Mouse (Mus musculus) adrenal gland, adult 18-20 months (tissue): ENCODE measurements around the gene Tmem150c. TPM values are rescaled to one million over a fixed set of nuclear protein-coding genes. Genes with fewer than 3 reads are reported as not detected.

Experiments used
- DNase-seq, 2 experiments: peaks; one replicate each; pipeline ENCODE4 v3.0.0; 2021 to 2022; ENCODE audit warnings: low spot score in 2 of 2
- total RNA-seq, 2 experiments: library from RNA; stranded (reverse); gene quantifications; 1 replicate in 1 of 2; 2 replicates in 1 of 2; pipeline ENCODE4 v1.2.3; 2021

Gene Tmem150c
- total RNA-seq, 2 experiments from 2014 or later = 7.5 to 18.3 TPM

GRCm38 (mm10) chr5:100102395-100102794 is 57.2 kb downstream of the Tmem150c start:
- no peak for DNase-seq

GRCm38 (mm10) chr5:100097967-100098366 is 61.6 kb downstream of the Tmem150c start:
- no peak for DNase-seq

DNA sequence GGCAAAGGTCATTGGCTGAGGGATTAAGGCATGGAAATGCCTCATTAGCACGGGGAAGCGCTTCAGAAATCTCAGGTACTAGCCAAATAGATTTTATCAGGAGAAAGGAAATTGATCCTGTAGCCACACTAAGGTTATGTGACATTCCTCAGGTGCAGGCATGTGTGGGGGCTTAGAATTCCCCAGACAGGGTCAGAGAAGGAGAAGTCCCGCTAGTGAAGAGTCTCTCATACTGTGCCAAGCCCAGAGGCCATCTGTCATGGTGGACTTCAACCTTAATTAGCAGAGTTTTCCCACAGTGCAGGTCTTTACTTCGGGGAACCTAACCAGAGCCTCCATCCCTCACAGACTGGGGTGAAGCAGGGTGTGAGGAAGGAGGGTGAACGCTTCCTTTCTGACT is 62.7 kb downstream of the Tmem150c start:
- no peak for DNase-seq

DNA sequence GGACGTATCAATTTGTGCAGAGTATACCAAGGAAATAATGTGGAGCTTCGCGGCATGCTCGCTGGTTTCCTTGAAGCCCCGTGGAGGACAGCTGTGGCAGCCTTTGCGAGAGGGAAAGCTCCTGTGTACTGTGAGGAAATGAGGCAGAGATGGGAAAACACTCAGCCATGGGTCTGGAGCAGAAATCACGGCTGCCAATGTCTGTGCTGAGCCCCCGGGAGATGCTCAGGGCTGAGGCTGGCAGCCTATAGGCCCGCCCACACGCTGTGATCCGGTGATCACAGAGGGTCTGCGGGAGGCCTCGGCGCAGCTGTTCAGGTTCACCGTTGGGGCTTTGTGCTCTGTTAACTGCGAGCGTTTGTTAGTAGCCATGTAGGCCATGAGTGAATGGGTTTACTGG is 68.0 kb downstream of the Tmem150c start:
- DNase-seq = no peak

- DNase-seq = no peak
Observed at GRCm38 (mm10) chr5:100091263-100091594, 68.4 kb downstream of the Tmem150c start.

GRCm38 (mm10) chr5:100090515-100091262 is 68.9 kb downstream of the Tmem150c start:
- DNase-seq = no peak

DNA sequence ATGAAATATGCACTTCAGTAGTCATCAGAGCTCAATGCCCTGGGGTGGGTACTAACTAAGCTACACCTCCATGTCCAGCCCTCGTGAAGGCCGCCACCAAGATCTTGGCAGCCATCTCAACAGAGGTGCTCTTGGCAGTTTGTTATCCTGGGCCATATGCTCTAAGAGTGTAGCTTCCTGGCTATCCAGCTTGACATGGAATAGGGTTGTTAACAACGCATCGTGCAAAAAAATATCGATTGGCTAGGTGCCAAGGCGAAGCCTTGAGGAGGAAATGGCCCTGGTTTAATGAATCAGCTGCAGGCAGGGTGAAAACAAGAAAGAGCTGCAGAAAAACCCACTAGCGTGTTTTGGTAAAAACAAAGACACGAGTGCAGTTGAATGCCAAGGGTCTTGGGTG is 74.5 kb downstream of the Tmem150c start:
- DNase-seq = no peak

GRCm38 (mm10) chr5:100083953-100084562 is 75.5 kb downstream of the Tmem150c start:
- no peak for DNase-seq

- no peak for DNase-seq
Observed at GRCm38 (mm10) chr5:100082006-100082405, 77.6 kb downstream of the Tmem150c start.

- no peak for DNase-seq
Observed at GRCm38 (mm10) chr5:100079931-100080275, 79.7 kb downstream of the Tmem150c start.

- no peak for DNase-seq
Observed at GRCm38 (mm10) chr5:100079040-100079930, 80.3 kb downstream of the Tmem150c start.

- DNase-seq = no peak
Observed at GRCm38 (mm10) chr5:100074571-100074970, 85.0 kb downstream of the Tmem150c start.

GRCm38 (mm10) chr5:100072557-100072956 is 87.1 kb downstream of the Tmem150c start:
- DNase-seq = no peak

DNA sequence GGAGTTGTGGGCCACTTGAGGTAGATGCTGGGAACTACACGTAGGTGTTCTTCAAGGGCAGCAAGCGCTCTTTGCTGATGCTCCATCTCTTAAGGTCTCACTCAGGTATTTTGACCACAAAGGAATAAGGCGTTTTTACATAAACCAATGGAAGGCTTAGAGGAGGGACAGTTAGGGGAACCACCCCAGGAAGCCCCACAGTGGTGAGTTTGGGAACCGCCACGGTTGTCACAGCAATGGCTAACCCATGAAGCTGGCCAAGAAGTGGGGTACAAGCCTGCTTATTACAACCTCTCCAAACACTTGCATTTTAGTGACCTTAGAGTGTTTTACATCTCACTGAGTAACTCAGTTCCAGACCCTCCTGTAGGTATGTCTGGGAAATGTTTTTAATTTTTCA is 88.1 kb downstream of the Tmem150c start:
- DNase-seq = no peak

- peak; percentile 91 to 92 for DNase-seq
Observed at GRCm38 (mm10) chr5:100070255-100070654, 89.4 kb downstream of the Tmem150c start.

DNA sequence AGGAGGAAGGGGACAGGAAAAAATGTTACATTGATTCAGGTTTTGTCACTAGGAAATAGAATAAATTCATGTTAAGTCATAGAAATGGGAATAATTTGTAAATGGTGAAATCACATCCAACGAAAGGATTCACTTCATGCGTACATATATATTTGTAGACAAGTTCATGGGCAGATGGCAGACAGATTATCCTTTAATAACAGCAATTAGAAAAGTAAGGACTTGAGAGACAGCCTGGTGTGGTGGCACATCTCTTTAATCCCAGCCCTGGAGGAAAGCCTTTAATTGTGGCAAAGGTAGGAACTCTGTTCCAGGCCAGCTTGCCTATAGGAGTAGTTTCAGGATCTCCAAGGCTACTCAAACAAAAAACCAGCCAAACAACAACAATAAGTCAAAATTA is 90.1 kb downstream of the Tmem150c start:
- no peak for DNase-seq

- no peak for DNase-seq
Observed at GRCm38 (mm10) chr5:100067579-100067978, 92.0 kb downstream of the Tmem150c start.

GRCm38 (mm10) chr5:100060876-100061275 is 98.7 kb downstream of the Tmem150c start:
- DNase-seq = no peak

DNA sequence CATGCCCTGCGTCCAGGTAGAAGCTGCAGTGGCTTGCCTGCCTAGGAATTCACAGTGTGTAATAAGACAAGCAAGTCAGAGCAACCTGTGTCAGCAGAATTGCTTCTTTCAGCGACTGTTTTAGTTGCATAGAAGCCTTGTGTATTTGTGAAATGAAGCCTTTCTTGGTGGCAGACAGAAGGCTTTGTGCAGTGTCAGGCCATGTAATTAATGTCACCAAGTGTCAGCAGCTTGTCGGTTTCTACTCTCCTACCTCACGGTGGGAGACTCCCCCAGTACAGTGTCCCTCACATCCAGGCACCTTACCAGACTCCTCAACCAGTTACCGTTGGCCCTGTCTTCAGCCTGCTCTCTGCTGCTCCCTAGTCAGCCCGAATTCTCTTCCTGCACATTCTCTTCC is 100.3 kb downstream of the Tmem150c start:
- DNase-seq = no peak

GRCm38 (mm10) chr5:100058729-100059128 is 100.9 kb downstream of the Tmem150c start:
- no peak for DNase-seq

GRCm38 (mm10) chr5:100057461-100058209 is 102.0 kb downstream of the Tmem150c start:
- no peak for DNase-seq
